Mouse (Mus musculus): ENCODE data around the gene Olfr1305.

The Olfr1305 gene

DNA sequence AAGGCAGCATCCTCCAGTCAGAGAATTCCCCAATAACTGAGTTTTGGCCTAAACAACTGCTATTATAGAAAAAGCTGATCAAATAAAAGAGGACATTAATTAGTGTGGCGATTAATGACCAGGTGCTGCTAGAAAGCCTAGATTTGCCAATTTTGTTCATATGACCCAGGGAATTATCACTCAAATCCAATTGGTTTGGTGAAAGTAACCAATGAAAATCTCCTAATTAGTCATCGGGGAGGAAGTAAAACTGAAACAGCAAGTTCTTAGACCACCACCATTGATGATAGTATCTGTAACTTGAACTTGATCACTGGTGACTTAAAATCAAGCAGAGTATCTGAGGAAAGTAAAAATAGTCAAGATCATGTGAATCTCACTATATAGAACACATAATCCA is at the start of gene Olfr1305:
TSS of gene Olfr1305 (minus strand) at position 101 of the 400 bp plus-strand sequence.
- DNase-seq (ENCODE audit: low spot score), result no peak

DNA sequence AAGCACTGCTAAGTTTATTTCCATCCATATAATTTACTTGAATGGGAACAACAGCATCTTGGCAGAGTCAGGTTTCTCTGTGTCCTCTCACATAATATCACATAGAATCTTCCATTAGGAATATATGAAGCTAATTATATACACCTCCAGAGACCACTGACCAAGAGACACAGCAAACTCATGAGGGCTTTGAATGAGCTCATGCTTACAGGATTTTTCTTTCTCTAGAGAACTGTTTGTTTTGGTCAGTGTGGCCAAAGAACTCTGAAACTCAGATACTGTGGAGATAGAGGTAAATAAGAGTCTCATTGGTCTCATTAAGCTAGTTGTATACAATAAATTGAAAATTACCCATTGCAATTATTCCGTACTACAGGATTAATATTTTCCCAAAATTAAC is 39.2 kb upstream of the Olfr1305 start, which contains the start of gene Olfr1306:
TSS of gene Olfr1306 (minus strand) at position 101 of the 400 bp plus-strand sequence.
- DNase-seq (ENCODE audit: low spot score), result no peak

DNA sequence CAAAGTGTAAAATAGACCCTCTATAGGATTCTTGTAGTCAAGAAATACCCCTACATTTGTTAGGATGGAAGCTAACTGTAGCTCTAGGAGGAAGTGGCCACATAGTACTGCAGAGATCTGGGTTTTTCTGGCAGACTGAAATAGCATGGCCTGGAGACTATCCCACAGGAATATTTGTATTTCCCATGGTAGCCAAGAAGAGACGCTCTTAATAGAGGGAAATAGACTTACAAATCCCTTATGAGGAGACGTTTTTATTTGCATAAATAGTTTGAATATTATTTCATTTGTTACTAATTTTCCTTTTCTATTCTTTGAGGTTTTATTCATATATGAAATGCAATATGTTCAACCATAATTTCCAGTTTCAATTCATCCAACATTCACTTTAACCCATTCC is 56.7 kb downstream of the Olfr1305 start, which contains the start of gene Olfr1303:
TSS of gene Olfr1303 (minus strand) at position 101 of the 400 bp plus-strand sequence.
- DNase-seq (ENCODE audit: low spot score), result no peak

All from T-cell, adult 2 months (primary cell).